8 mouse cellular contexts compared by ENCODE assay signal in genomic region chr11:70238591-70239440, GRCm38 (mm10). TPM values are rescaled to one million over a fixed set of nuclear protein-coding genes. Genes with fewer than 3 reads are reported as not detected.
A peak's percentile ranks its signal among the peaks of the same experiment; 100 is the strongest.
DNase-seq lines count a peak whose midpoint lies in the region; ATAC-seq and TF ChIP-seq lines count a peak whose summit lies in the region.

No protein-coding gene starts in this region.

- H3K27me3 ChIP-seq in lung, embryonic 16.5 days (ENCODE audit: control insufficient read depth, insufficient read depth, low read depth, low read length), result no peaks in the 10 kb centered on the region
- no peaks in the 10 kb centered on the region for H3K27me3 ChIP-seq in heart, embryonic 15.5 days
- no peaks in the 10 kb centered on the region for H3K27me3 ChIP-seq in limb, embryonic 13.5 days
- H3K27me3 ChIP-seq in small intestine, adult 2 months (ENCODE audit: control insufficient read depth, insufficient read depth, low read length), result no peaks in the 10 kb centered on the region

- H3K36me3 ChIP-seq in lung, embryonic 16.5 days (ENCODE audit: control insufficient read depth, insufficient read depth, low read length), result peaks cover 11% of the 10 kb centered on the region
- H3K36me3 ChIP-seq in heart, embryonic 15.5 days, result peaks cover 13% of the 10 kb centered on the region; the same call in 1 of the 2 replicates
- peaks cover 17% of the 10 kb centered on the region for H3K36me3 ChIP-seq in limb, embryonic 13.5 days
- peaks cover 6% of the 10 kb centered on the region; the same call in 1 of the 2 replicates for H3K36me3 ChIP-seq in small intestine, adult 2 months (ENCODE audit: control insufficient read depth, insufficient read depth, low read length)

- H3K4me2 ChIP-seq in lung, embryonic 16.5 days (ENCODE audit: low read depth, low read length), result peak overlapping the region; percentile 91
- H3K4me2 ChIP-seq in heart, embryonic 15.5 days, result peak overlapping the region; percentile 90
- peak overlapping the region; percentile 98 for H3K4me2 ChIP-seq in limb, embryonic 13.5 days (replicated peaks)

- no peak for DNase-seq in lung, postnatal 14 days
- DNase-seq in c-Kit-positive CD71-positive TER-119-positive erythroid progenitor cells, embryonic 14.5 days (ENCODE audit: low spot score), result peak; percentile 60
- DNase-seq in adrenal gland, adult 8-10 months, result no peak

- H3K4me3 ChIP-seq in lung, embryonic 16.5 days (ENCODE audit: low read length), result peak overlapping the region; percentile 100
- H3K4me3 ChIP-seq in heart, embryonic 15.5 days, result peak overlapping the region; percentile 93
- H3K4me3 ChIP-seq in limb, embryonic 13.5 days, result peak overlapping the region; percentile 95
- H3K4me3 ChIP-seq in small intestine, adult 2 months (ENCODE audit: low read depth, low read length), result peak overlapping the region; percentile 99

- no peak for TF ChIP-seq CTCF in small intestine, adult 2 months (IDR thresholded peaks at IDR 0.05; ENCODE audit: extremely low read depth, insufficient read length, insufficient replicate concordance, low read depth, low read length)

- peak overlapping the region; percentile 98 for H3K9ac ChIP-seq in lung, embryonic 16.5 days (ENCODE audit: low read length)
- peak overlapping the region; percentile 94 for H3K9ac ChIP-seq in heart, embryonic 15.5 days
- peak overlapping the region; percentile 90 for H3K9ac ChIP-seq in limb, embryonic 13.5 days

- H3K27ac ChIP-seq in lung, embryonic 16.5 days (ENCODE audit: low read length), result peak overlapping the region; percentile 89
- H3K27ac ChIP-seq in heart, embryonic 15.5 days, result peak overlapping the region; percentile 93
- peak overlapping the region; percentile 88; the same call in 1 of the 2 replicates for H3K27ac ChIP-seq in limb, embryonic 13.5 days
- H3K27ac ChIP-seq in small intestine, adult 2 months (ENCODE audit: insufficient read depth, low read depth, low read length), result peak overlapping the region; percentile 85

- H3K9me3 ChIP-seq in lung, embryonic 16.5 days (ENCODE audit: control insufficient read depth, low read length), result no peaks in the 10 kb centered on the region
- no peaks in the 10 kb centered on the region for H3K9me3 ChIP-seq in heart, embryonic 15.5 days (replicated peaks)
- H3K9me3 ChIP-seq in limb, embryonic 13.5 days, result no peaks in the 10 kb centered on the region

- 8% methylated on average over 23 of the region's 23 CpGs for WGBS in lung, embryonic 16.5 days
- WGBS in heart, embryonic 15.5 days, result 11% methylated on average over 23 of the region's 23 CpGs
- 13% methylated on average over 23 of the region's 23 CpGs for WGBS in limb, embryonic 13.5 days
- WGBS in small intestine, adult 2 months, result 4% methylated on average over 23 of the region's 23 CpGs

- ATAC-seq in lung, embryonic 16.5 days (ENCODE audit: low read depth), result no peak
- no peak for ATAC-seq in heart, embryonic 15.5 days (replicated peaks; ENCODE audit: insufficient number of reproducible peaks, insufficient read depth, low FRiP score, low read depth)
- no peak for ATAC-seq in limb, embryonic 13.5 days (ENCODE audit: low FRiP score, low read depth)
- ATAC-seq in monocyte, adult 5-6 weeks (replicated peaks; ENCODE audit: insufficient number of reproducible peaks, low FRiP score, low TSS enrichment, poor library complexity, severe bottlenecking), result no peak

- no peak for TF ChIP-seq POLR2A in small intestine, adult 2 months (IDR thresholded peaks at IDR 0.05; ENCODE audit: low read depth, low read length)

- H3K4me1 ChIP-seq in lung, embryonic 16.5 days (replicated peaks; ENCODE audit: control insufficient read depth, insufficient read depth, low read length), result peaks cover 26% of the 10 kb centered on the region
- H3K4me1 ChIP-seq in heart, embryonic 15.5 days (replicated peaks), result peaks cover 32% of the 10 kb centered on the region
- peaks cover 38% of the 10 kb centered on the region for H3K4me1 ChIP-seq in limb, embryonic 13.5 days
- peaks cover 9% of the 10 kb centered on the region; the same call in 1 of the 2 replicates for H3K4me1 ChIP-seq in small intestine, adult 2 months (ENCODE audit: control insufficient read depth, insufficient read depth, insufficient read length, low read length)

RNA-seq across cellular contexts. Expression of gene Gm21988, which starts 0.8 kb away (rescaled TPM):
- 10.3 and 10.7 TPM in 2 replicates for polyA plus RNA-seq in lung, embryonic 16.5 days (2015; fragmentation: Nextera tagmentation; extraction: Ambion mirVana)
- 7.3 and 10.3 TPM in 2 replicates for polyA plus RNA-seq in heart, embryonic 15.5 days (2015; fragmentation: Nextera tagmentation; extraction: Ambion mirVana)
- polyA plus RNA-seq in limb, embryonic 13.5 days (2015; fragmentation: Nextera tagmentation; extraction: Ambion mirVana), result 11.6 and 12.1 TPM in 2 replicates
- polyA plus RNA-seq in small intestine, adult 2 months (2012; rRNA removed), result 2.6 and 4.4 TPM in 2 replicates
- 1 to 10 TPM; 3.9 to 6.7 (median 5.3) TPM for total RNA-seq in adrenal gland, adult 8-10 months (2022)
- 3.3 to 5.8 TPM in 2 of 3 replicates, not detected in the other for total RNA-seq in monocyte, adult 5-6 weeks (2017)

RNA-seq across cellular contexts. Expression of gene Rnasek, which starts 0.8 kb away (rescaled TPM):
- 249 and 250 TPM in 2 replicates for polyA plus RNA-seq in lung, embryonic 16.5 days (2015; fragmentation: Nextera tagmentation; extraction: Ambion mirVana)
- 198 and 215 TPM in 2 replicates for polyA plus RNA-seq in heart, embryonic 15.5 days (2015; fragmentation: Nextera tagmentation; extraction: Ambion mirVana)
- 152 and 162 TPM in 2 replicates for polyA plus RNA-seq in limb, embryonic 13.5 days (2015; fragmentation: Nextera tagmentation; extraction: Ambion mirVana)
- polyA plus RNA-seq in small intestine, adult 2 months (2012; rRNA removed), result 86.6 and 182 TPM in 2 replicates
- total RNA-seq in adrenal gland, adult 8-10 months (2022), result 100 to 1,000 TPM; 152 to 326 (median 207) TPM
- 17.5 to 31.1 TPM (median 23.2 TPM) in 3 replicates for total RNA-seq in monocyte, adult 5-6 weeks (2017)

RNA-seq across cellular contexts. Expression of gene 0610010K14Rik, which starts 1.1 kb away (rescaled TPM):
- 163 and 167 TPM in 2 replicates for polyA plus RNA-seq in lung, embryonic 16.5 days (2015; fragmentation: Nextera tagmentation; extraction: Ambion mirVana)
- 107 and 113 TPM in 2 replicates for polyA plus RNA-seq in heart, embryonic 15.5 days (2015; fragmentation: Nextera tagmentation; extraction: Ambion mirVana)
- polyA plus RNA-seq in limb, embryonic 13.5 days (2015; fragmentation: Nextera tagmentation; extraction: Ambion mirVana), result 203 and 209 TPM in 2 replicates
- polyA plus RNA-seq in small intestine, adult 2 months (2012; rRNA removed), result 25.2 and 45.3 TPM in 2 replicates
- total RNA-seq in adrenal gland, adult 8-10 months (2022), result 10 to 100 TPM; 38.2 to 52.6 (median 44.5) TPM
- total RNA-seq in monocyte, adult 5-6 weeks (2017), result 8.1 to 28.1 TPM (median 18.3 TPM) in 3 replicates

RNA-seq across cellular contexts. Expression of gene Bcl6b, which starts 9.2 kb away (rescaled TPM):
- 36.2 and 37.1 TPM in 2 replicates for polyA plus RNA-seq in lung, embryonic 16.5 days (2015; fragmentation: Nextera tagmentation; extraction: Ambion mirVana)
- 18.1 and 19.8 TPM in 2 replicates for polyA plus RNA-seq in heart, embryonic 15.5 days (2015; fragmentation: Nextera tagmentation; extraction: Ambion mirVana)
- 10.0 and 10.3 TPM in 2 replicates for polyA plus RNA-seq in limb, embryonic 13.5 days (2015; fragmentation: Nextera tagmentation; extraction: Ambion mirVana)
- polyA plus RNA-seq in small intestine, adult 2 months (2012; rRNA removed), result 0.98 and 2.2 TPM in 2 replicates
- total RNA-seq in adrenal gland, adult 8-10 months (2022), result 10 to 100 TPM in 2 of 4 experiments, 1 to 10 TPM in 2; 6.4 to 25.1 (median 10.5) TPM
- not detected in 3 replicates for total RNA-seq in monocyte, adult 5-6 weeks (2017)

RNA-seq across cellular contexts. Expression of gene Alox12, which starts 16.3 kb away (rescaled TPM):
- polyA plus RNA-seq in lung, embryonic 16.5 days (2015; fragmentation: Nextera tagmentation; extraction: Ambion mirVana), result 6.9 and 7.8 TPM in 2 replicates
- polyA plus RNA-seq in heart, embryonic 15.5 days (2015; fragmentation: Nextera tagmentation; extraction: Ambion mirVana), result 4.1 TPM in 2 replicates
- polyA plus RNA-seq in limb, embryonic 13.5 days (2015; fragmentation: Nextera tagmentation; extraction: Ambion mirVana), result 4.1 TPM in 2 replicates
- 0.62 and 1.6 TPM in 2 replicates for polyA plus RNA-seq in small intestine, adult 2 months (2012; rRNA removed)
- 1 to 10 TPM; 1.0 to 2.1 (median 1.7) TPM for total RNA-seq in adrenal gland, adult 8-10 months (2022)
- total RNA-seq in monocyte, adult 5-6 weeks (2017), result 0.85 to 26.1 TPM (median 1.6 TPM) in 3 replicates
